Mouse (Mus musculus) frontal cortex, postnatal 25 days (tissue): ENCODE results near the gene Rpl7l1.
A peak's percentile ranks its signal among the peaks of the same experiment; 100 is the strongest.
"Not testable (repeated sequence)": the region's sequence is repeated elsewhere in the genome, so short reads cannot be mapped to it uniquely, and the experiment has no call there.

Source experiments
- DNase-seq, 2 experiments: peaks; one replicate each; pipeline ENCODE4 v3.0.0; 2022; ENCODE audit warnings: low spot score in 2 of 2

Gene Rpl7l1

GRCm38 (mm10) chr17:46782341-46783221 lies at the start of gene Rpl7l1:
Rpl7l1 (minus strand) TSS chr17:46782672.
- peak; percentile 71 to 86 for DNase-seq

- no peak for DNase-seq
Observed at GRCm38 (mm10) chr17:46829856-46830535, 47.5 kb upstream of the Rpl7l1 start.

- DNase-seq, result no peak
Observed at GRCm38 (mm10) chr17:46828935-46829334, 46.5 kb upstream of the Rpl7l1 start.

- DNase-seq, result no peak
Observed at GRCm38 (mm10) chr17:46823091-46823490, 40.6 kb upstream of the Rpl7l1 start.

- no peak for DNase-seq
Observed at GRCm38 (mm10) chr17:46820628-46821027, 38.2 kb upstream of the Rpl7l1 start.

- DNase-seq, result no peak
Observed at GRCm38 (mm10) chr17:46817734-46818158, 35.3 kb upstream of the Rpl7l1 start.

- DNase-seq, result no peak
Observed at GRCm38 (mm10) chr17:46816306-46816705, 33.8 kb upstream of the Rpl7l1 start.

- no peak for DNase-seq
Observed at GRCm38 (mm10) chr17:46814497-46814896, 32.0 kb upstream of the Rpl7l1 start.

GRCm38 (mm10) chr17:46813637-46814036 lies 31.2 kb upstream of the Rpl7l1 start:
- no peak for DNase-seq

- no peak for DNase-seq
Observed at GRCm38 (mm10) chr17:46812442-46812841, 30.0 kb upstream of the Rpl7l1 start.

GRCm38 (mm10) chr17:46810672-46811071 lies 28.2 kb upstream of the Rpl7l1 start:
- no peak for DNase-seq

- no peak for DNase-seq
Observed at GRCm38 (mm10) chr17:46809131-46809830, 26.8 kb upstream of the Rpl7l1 start.

- no peak for DNase-seq
Observed at GRCm38 (mm10) chr17:46808376-46808775, 25.9 kb upstream of the Rpl7l1 start.

- no peak for DNase-seq
Observed at GRCm38 (mm10) chr17:46801761-46802160, 19.3 kb upstream of the Rpl7l1 start.

GRCm38 (mm10) chr17:46799680-46800079 lies 17.2 kb upstream of the Rpl7l1 start:
- no peak for DNase-seq

GRCm38 (mm10) chr17:46797386-46797785 lies 14.9 kb upstream of the Rpl7l1 start:
- DNase-seq, result no peak

- no peak for DNase-seq
Observed at GRCm38 (mm10) chr17:46796743-46797142, 14.3 kb upstream of the Rpl7l1 start.

GRCm38 (mm10) chr17:46792963-46793362 lies 10.5 kb upstream of the Rpl7l1 start:
- DNase-seq, result no peak

- not testable (repeated sequence) for DNase-seq
Observed at GRCm38 (mm10) chr17:46787974-46788373, 5.5 kb upstream of the Rpl7l1 start.

GRCm38 (mm10) chr17:46786952-46787351 lies 4.5 kb upstream of the Rpl7l1 start:
- DNase-seq, result no peak

GRCm38 (mm10) chr17:46783222-46783565 lies 722 bp upstream of the Rpl7l1 start:
- no peak for DNase-seq

- DNase-seq, result no peak
Observed at GRCm38 (mm10) chr17:46781876-46782275, 596 bp downstream of the Rpl7l1 start.
